Mouse (Mus musculus): ENCODE results near the gene Fam24a. TPM values are rescaled to one million over a fixed set of nuclear protein-coding genes. Genes with fewer than 3 reads are reported as not detected.

Gene Fam24a
- polyA plus RNA-seq, 1 experiment, result not detected

- no peaks in the 10 kb centered on the region for H3K36me3 ChIP-seq (ENCODE audit: control insufficient read depth, insufficient read depth, low read length)
- no peaks in the 10 kb centered on the region for H3K4me1 ChIP-seq (replicated peaks; ENCODE audit: control insufficient read depth, insufficient read depth, low read length)
- H3K27ac ChIP-seq (ENCODE audit: control insufficient read depth, insufficient read depth, low read length), result no peak overlapping the region
- no peaks in the 10 kb centered on the region for H3K27me3 ChIP-seq (ENCODE audit: control insufficient read depth, insufficient read depth, low read length)
- DNase-seq, result no peak
- no peak overlapping the region for H3K4me3 ChIP-seq (ENCODE audit: control insufficient read depth, insufficient read depth, low read length)
- TF ChIP-seq POLR2A (IDR thresholded peaks at IDR 0.05; ENCODE audit: control insufficient read depth, extremely low read depth, insufficient read depth, low read length, poor library complexity) (no peak), CTCF (IDR thresholded peaks at IDR 0.05; ENCODE audit: borderline replicate concordance, control insufficient read depth, extremely low read depth, insufficient read depth, low read length, poor library complexity) (no peak)
- 77% methylated on average over 9 of the region's 9 CpGs for WGBS
Measured at GRCm38 (mm10) chr7:131371880-131372651, 38.4 kb downstream of the Fam24a start.

Other genes starting within 250 kb of the Fam24a start
- not detected in 2 replicates for gene 4933402N03Rik, start 187.6 kb upstream of the Fam24a start, polyA plus RNA-seq (2012; rRNA removed)
- 0.26 TPM in 2 replicates for gene 5430419D17Rik, start 159.5 kb upstream of the Fam24a start, polyA plus RNA-seq (2012; rRNA removed)
- 0.09 and 0.20 TPM in 2 replicates for gene Cuzd1, start 11.6 kb upstream of the Fam24a start, polyA plus RNA-seq (2012; rRNA removed)
- 0.38 TPM in 1 of 2 replicates, not detected in the other for gene Fam24b, start 4.3 kb upstream of the Fam24a start, polyA plus RNA-seq (2012; rRNA removed)
- 9.9 and 14.5 TPM in 2 replicates for gene 2310057M21Rik, start 28.9 kb downstream of the Fam24a start, polyA plus RNA-seq (2012; rRNA removed)
- 42.0 and 44.1 TPM in 2 replicates for gene Pstk, start 37.3 kb downstream of the Fam24a start, polyA plus RNA-seq (2012; rRNA removed)
- gene Ikzf5, start 76.7 kb downstream of the Fam24a start, polyA plus RNA-seq (2012; rRNA removed), result 25.2 and 25.7 TPM in 2 replicates
- 3.6 and 4.7 TPM in 2 replicates for gene Acadsb, start 76.7 kb downstream of the Fam24a start, polyA plus RNA-seq (2012; rRNA removed)
- 0.75 and 1.0 TPM in 2 replicates for gene Hmx3, start 209.0 kb downstream of the Fam24a start, polyA plus RNA-seq (2012; rRNA removed)
- 0.38 and 0.42 TPM in 2 replicates for gene Hmx2, start 214.9 kb downstream of the Fam24a start, polyA plus RNA-seq (2012; rRNA removed)
- gene Bub3, start 226.4 kb downstream of the Fam24a start, polyA plus RNA-seq (2012; rRNA removed), result 194 and 196 TPM in 2 replicates